Mouse (Mus musculus): Measurements from ENCODE around the gene Gan.

DNA sequence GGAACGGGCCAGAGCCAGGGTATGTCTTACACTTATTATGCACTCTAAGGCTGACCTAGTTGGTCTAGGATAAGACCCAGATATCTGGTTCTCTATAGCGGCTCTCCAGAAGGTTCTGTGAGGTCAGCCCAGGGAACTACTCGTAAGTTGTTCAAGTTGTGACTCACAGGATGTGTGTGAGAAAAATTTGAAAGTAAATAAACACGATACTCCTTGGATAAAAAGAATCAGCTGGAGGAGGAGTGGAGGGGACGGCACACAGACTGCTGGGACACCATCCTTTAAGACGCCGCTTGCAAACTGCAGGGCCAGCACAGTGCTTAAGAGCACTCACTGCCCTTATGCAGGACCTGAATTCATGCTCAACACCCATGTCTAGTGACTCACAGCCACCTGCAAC, 19.3 kb downstream of the Gan start:
- TF ChIP-seq CTCF (IDR thresholded peaks at IDR 0.05; ENCODE audit: low read depth) (no peak), EP300 (IDR thresholded peaks at IDR 0.05; ENCODE audit: low read depth) (no peak)
